Mouse (Mus musculus): ENCODE results near the gene Nsmce1.
A peak's percentile ranks its signal among the peaks of the same experiment; 100 is the strongest.

Gene Nsmce1

DNA sequence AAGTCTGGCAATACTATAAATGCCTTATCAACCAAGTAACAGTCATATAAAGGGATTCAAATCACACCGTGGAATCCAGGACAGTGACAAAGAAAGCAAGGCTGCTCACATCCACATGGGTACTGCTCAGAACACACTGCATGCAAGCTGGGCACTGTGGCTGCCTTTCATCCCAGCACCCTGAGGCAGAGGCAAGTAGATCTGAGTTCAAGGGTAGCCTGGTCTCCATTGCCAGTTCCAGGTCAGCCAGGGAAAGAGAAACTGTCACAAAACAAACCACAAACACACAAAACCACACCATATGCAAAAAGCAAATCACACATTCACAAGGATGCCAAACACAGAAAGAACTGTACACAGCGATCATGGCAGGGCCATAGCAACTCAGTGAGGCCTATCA, 1.8 kb downstream of the Nsmce1 start:
- no peak for DNase-seq

DNA sequence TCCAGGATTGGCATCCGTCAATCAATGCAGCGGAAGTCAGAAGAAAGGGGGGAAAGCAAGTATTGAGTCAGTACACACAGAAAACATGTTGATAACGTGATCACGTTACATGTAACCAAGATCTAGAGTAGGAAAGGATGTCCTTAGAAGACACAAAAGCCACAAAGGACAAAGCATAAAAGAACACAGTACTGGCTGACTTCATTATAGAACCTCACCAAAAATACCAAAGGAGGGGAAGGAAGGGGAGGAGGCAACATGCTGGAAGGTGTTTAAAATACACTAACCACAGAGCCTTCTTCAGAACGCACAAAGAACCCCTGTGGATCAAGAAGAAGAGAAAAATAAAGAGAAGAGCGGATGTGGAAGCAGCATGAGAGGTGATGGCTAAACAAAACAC, 2.7 kb downstream of the Nsmce1 start:
- no peak for DNase-seq

DNA sequence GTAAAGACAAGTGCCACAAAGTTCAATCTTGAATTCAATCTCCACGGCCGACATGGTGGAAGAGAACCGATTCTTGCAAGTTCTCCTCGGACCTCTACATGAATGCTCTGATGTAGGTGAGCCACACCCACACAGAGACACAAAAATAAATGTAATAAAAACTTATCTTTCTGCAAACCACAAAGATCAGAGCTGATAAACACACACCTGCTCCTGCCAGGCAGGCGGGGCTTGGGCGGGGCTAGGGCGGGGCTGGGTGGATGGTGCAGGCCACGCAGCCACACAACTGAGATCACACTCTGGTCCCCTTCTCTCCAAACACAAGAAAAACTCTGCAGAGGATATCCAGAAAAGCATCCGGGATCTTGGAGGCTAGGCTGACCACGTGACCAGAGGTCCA, 4.3 kb downstream of the Nsmce1 start:
- peak; percentile 87 for DNase-seq

DNA sequence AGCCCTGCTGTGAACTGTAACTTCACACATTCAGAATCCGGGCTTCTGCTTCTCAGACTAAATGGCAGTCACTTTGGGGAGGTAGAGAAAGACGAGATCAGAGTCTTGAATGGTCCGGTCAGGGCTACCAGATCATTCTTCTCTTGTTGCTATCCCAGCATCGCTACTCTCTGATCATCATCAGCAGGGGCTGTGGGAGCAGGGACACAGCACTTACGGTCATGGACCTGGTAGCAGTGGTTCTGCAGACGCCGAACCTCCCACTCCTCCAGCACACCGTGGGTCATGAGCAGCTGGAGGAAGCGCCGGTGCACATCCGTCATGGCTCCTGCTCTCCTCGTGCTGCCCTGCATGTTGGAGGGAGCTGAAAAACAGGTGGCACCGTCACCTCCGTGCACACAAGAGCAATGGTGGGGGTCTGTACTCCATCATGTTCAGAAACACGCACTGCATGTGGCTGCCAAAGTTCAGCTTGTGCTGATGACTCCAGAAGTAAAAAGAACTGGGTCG, 5.2 kb downstream of the Nsmce1 start:
- DNase-seq, result no peak

DNA sequence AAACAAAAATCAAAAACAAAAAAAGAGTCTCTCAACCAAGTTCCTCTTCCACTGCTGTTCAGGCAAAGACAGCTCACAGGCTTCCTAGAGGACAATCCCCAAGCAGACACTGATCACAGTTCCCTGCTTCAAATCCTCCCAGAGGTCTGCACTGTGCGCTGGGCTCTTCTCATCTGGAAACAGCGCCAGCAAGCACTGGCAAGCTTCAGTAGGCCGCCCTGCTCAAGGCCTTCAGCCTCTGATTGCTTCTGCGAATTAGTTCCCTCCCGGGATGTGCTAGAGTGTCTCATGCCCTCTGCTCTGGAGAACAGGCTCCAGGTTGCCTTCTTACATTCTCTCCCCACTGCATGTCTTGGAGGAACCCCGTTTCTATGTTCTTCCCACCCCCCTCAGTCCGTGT, 6.6 kb downstream of the Nsmce1 start:
- no peak for DNase-seq

DNA sequence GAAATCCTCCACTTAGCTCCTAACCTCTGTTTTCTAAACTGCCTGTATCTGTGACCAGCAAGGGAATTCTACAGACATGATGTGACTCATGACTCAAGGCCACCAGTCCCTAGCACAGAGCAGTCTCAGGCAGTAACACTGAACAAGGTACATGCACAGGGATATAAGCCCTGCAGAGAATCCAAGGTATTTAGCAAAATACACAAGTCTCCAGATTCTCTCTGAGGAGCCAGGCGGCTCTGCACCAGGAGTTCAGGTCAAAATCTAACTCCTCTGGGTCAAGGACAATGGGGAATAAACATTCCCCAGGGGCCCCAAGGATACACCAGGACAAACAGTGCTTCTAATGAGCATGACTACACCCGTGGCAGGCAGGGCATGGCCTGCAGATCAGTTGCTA, 8.5 kb downstream of the Nsmce1 start:
- no peak for DNase-seq

DNA sequence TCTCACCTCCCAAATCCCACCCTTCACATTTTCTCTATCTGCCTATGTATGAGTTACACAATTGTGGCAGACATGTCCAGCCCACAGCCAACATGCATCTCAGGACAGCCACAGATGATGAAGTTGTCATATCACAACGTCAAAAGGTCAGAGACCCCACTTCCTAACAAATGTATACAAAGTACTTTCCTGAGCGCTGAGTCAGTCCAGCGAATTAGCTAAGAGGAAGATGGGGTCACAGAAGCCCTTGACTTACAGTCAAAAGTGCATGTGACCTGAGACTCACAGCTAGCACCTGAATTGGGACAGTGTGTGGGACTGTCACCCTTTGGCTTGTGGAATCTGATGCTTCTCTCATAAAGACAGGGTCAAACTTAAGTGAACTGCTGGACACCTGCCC, 9.1 kb downstream of the Nsmce1 start:
- no peak for DNase-seq

DNA sequence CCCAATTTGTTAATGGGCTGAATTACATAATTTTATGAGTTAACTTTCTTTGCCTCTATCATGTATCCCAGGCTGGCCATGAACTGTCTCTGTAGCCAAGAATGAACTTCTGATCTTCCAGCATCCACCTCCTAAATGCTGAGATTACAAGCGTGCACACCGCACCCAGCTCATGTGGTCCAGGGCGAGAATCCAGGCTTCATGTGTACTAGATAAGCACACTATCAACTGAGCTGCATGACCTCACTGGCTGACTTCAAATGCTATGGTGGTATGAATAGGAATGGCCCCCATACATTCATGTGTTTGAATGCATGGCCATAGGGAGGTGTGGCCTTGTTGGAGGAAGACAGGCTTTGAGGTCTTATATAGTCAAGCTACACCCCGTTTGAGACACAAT, 10.9 kb downstream of the Nsmce1 start:
- peak; percentile 54 for DNase-seq

DNA sequence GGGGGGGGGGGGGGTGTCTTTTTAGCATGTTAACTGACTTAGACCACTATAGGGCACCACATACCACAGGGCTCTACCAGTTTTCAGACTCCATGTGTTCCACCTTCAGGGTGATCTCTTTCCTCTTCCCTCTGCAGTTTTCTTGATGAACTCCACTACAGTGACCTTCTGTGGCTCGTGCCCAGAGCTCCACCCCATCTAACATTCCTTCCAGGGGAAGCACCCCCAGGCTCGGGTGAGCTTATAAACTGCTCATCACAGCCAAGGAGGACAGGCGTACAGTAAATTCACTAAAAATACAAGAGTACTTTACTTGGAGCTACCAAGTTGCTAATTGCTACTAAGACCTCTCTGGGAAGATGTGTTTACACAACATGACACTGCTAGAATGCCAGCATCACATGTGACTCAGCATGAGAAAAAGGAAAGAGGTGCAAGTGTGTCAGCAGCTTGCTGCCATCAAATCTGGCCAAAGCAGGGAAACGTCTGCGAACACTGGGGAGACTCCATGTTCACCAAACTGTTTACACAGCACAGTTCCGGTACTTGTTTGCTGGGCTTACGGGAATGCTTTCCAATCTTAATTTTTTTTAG, 12.9 kb downstream of the Nsmce1 start:
- peak; percentile 51 for DNase-seq

DNA sequence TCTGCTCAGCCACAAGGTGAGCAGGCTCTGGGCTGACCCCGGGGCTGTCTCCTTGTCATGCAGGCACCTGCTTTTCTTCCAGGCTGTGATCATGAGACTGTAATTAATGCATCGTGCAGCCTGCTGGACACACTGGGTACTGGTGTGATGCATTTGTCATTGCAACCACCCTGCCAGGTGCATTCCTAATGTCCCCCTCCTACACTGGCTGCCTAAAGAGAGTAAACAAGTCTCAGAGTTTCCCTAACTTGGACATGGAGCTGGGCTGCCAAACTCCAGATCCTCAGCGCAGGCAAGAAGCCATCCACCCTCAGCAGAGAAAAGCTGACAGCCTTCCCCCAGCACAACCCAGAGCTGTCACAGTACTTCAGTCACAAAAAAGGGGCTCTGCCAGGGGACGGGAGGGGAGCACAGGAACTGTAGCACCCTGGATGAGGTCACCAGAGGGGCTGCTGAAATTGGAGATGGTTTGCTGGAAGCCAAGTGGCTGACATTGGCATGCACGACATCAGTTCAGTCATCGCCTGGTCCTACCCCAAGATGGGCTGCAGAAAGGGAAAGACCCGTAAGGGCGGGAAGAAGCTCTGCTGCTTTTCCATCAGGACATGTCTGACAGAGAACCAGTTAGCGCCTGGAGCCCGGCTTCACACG, 15.7 kb downstream of the Nsmce1 start:
- DNase-seq, result no peak

DNA sequence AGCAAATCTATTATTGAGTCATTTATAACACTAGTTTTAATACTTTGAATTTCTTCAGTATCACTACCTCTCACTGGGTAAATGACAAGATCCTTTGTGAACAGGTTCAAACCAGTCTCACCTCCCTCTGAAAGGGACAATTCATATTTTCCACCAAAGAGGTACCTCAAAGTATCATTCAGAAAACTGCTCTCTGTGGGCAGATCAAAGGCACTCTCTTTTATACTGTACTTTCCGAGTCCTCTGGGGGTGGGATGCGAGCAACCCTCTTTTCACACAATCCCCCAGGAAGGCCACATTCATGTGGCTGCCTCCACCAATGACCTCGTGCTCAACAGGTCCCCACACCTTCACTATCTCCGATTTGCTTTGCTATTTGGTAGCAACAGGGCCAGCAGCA, 16.9 kb downstream of the Nsmce1 start:
- no peak for DNase-seq

DNA sequence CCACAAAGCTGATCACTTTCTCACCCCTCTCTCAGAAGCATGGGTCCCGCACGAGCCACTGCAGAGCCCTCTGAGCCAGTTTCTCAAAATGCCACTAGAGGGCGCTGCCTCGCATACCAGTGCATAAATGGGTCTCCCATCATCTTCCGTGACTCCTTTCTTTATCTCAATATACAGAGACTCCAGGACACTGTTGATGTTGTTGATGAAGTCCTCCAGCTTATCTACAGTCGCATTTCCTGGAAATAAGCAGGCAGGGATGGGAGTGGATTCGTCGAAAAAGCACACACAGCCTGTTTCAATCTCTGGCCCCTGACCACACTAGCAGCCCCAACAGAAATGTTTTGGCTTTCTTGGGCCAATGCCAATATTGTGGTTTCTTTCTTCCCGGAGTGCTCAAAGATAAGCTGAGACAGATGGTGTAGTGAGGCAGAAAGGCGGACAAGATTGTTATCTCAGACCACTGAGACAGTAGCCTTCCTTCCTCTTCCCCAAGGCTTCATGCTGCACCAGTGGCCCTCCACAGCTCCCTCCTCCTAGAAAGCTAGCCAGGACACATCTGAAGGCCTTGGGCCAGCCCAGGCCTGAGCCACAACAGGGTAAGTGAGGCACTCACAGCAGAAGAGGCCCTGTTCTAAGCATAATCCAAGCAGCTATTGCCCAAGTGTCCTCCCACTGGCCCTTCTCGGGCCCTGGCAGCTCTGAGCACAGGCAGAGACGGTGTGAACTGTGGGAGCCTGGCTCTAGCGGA, 19.2 kb downstream of the Nsmce1 start:
- DNase-seq, result peak; percentile 90

DNA sequence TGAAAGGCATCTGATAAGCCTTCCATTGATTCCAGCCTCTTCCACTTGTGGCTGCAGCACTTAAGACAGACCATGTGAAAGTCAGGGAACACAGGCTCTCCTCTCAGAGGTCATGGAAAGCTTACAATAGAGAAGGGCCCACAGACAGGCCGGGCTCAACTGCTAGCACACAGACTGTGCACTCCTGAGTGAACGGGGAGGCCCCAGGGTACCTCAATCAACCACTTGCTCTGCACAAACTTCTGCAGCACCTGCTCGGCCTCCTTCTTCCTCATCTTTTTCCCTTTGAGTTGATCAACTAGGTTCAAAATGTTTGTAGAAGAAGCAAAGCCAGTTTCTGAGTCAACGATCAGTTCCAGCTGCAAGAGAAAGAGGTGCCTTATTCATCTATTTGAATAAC, 20.5 kb downstream of the Nsmce1 start:
- DNase-seq, result no peak

DNA sequence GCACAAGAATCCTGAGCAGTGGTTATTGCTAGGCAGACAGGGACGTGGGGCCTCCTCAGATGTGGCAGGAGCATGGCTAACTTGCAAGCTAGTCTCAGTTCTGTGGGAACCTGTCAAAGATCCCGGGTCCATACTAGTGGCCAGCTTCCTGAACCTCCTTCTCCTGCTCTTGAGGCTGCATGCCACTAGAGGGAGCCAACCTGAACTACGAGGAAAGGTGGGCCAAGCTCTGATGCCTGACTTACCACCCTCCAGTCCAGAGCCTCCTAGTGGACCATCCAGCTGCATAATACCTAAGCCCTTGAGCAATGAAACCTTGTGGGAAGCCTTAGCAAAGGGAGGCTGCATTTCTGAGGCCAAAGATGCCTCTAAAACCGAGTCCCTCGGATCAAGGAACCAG, 21.5 kb downstream of the Nsmce1 start:
- DNase-seq, result peak; percentile 85

DNA sequence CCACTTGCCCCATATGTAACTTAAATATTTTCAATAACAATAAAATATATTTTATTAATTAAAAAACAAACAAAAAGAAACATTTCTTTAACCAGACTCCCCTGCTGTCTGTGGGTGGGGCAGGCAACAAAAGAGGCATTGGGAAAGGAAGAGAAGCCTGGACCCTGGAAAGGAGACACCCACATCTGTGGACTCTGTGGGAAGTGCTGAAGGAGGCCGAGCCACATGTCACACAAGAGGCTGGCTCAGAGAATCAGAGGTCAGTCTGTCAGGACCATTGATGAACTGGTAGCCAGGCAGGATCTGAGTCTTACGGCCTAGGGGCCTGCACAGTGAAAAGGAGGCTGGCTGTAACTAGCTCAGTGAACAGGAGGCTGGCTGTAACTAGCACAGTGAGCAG, 29.2 kb downstream of the Nsmce1 start:
- DNase-seq, result no peak

DNA sequence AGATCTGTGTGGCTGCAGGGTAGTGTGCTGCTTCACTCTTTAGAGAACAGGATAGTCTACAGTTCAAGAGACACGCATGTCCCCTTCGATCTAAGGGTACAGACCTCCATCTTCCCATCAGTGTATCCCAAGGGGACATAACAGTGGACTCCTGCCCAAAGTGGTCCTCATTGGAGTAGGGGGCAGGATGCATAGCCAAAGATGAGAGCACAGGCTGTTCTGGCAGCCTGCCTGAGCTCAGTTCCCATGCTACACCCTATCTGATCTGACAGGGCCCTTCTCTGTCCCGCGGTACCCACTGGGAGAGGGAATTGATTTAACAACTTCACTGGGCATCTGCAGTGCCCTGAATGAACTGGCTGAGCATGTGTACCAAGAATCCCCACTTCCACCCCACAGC, 37.7 kb downstream of the Nsmce1 start:
- DNase-seq, result no peak

DNA sequence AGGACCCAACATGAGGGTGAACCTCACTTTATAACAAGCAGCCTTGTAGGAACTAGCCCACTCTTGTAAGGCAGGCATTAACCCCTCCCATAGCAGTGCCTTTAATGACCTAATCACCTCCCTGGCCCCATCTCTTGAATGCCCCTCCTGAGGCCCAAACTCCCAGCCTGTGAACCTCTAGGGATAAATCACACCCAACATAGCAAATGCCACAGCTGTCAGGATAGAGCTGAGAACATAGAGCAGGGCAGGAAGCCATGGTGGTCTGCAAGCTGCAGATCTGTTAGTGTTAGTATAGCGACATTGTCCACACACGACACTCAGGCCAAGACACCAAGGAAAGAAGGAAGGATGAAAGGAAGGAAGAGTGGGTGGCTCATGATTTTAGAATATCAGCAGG, 40.3 kb downstream of the Nsmce1 start:
- no peak for DNase-seq

DNA sequence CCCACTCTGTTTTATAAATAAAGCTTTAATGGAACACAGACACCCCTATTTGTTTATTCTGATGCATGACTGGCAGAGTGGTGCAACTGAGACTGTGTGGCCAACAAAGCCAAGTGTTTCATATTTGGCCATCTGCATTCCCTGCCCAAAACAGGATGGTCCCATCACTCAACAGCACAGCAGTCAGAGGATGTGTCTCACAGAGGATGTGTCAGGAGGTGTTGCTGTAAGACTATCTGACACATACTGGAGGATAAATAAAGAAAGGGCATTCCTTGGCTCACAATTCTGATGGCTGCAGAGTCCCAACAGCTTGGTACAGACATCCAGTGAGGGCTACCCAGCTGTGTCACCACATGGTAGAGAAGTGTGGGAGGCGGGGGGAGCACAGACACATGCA, 40.7 kb downstream of the Nsmce1 start:
- DNase-seq, result no peak

DNA sequence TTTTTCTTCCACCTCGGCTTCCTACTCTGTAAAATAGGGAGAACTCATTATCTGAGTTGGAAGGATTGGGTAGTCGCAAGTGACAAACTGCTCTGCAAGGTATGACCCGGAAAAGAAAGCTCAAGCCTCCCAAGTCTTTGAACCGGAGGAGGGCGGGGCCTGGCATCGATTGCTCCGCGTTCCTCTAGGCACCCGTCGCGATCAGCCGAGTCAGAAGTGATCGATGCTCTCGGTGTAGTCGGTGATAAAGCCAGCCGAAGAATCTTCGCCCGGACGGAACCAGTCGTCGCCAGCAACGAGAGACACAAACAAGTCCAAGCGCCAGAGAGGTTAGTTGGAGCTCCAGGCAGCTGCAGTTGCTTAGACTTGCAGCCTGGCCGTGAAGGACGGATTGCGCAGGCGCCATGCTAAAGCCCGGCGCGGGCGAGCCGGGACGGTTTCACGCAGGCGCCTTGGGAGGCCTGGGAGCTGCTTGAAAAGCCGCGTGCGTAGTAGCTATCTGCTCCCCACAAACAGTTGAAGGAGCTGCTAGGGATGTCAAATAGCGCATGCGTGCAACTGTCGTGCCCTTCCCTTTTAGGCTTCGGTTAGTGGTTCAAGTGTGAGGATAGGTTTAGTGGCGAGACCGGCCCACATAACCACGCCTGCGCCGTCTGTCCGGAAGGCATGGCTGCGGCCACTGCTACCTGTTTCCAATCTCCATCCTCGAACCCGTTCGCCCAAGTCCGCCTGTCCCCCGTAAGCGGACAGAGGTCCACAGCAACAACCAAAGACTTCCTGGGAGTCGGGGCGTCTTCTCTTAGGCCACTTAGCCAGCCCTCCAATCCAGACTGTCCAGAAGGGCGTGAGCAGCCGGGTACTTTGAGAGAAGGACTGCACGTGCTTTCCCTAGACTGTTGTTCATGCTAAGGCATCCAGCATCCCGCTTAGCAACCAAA, 46.7 kb downstream of the Nsmce1 start, which contains the start of gene Kdm8:
Gene Kdm8, plus strand, starts transcription at position 213 of the 938 bp plus-strand sequence.
- DNase-seq, result peak; percentile 96

DNA sequence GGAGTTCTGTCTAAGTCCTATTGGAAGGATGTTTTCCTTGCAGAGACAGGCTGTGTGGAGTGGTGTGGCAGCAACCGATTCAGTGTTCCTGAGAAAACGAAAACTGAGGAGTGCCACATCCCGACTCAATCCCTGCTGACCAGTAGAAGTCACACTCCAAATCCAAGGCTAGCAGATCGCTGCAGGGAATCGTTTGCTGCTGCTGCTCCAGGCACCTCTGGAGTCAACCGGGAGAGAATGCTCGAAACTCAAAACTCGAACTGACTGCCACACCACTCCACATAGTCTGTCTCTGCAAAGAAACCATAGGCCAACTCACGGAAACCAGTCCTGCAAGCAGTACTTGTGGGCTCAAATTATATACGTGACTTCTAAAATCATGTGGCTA, 47.3 kb downstream of the Nsmce1 start:
- peak; percentile 10 for DNase-seq

DNA sequence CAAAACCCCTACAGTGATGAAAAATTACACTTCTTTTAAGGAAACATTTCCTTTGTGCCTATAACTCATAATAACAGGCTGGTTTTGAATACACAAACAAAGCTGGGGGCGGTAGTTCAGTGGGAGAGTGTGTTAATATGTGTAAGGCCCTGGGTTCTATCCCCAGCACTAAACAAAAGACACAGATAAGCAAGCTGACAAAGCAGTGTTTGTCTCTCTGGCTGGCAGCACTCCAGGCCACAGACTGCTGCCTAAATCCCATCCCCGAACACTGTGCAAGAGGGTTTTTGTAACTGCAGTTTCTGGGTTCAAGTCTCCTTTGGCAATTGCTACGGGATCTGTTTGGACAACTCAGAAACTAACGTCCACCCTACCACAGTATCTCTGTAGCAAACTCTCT, 49.1 kb downstream of the Nsmce1 start:
- no peak for DNase-seq

DNA sequence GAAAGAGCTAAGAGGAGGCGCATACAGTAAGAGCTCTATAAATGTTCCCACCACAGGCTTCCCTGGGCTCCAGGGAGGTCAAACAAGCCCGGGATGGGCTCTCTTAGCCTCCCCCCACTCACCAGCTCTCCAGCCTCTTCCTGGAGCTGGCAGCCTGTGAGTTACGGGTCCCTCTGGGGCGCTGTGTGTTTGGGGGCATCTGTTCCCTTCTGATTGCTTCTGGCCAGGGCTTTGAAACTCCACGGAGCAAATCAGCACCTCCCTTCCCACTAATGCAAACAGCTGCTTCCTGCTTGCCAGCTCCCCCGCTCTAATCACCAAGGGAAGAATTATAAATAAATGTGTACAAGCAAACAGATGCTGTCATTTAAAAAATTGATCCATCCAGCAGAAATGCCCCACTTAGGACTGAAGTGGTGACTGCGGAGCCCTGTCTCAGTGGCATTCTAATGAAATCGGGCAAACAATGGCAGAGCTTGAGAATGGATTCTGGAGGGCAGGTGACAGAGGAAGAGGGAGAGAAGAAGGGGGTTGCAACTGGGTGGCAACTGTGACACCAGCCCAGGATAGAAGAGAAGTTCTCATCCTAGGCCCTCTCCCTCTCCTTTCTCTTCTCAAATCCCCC, 56.6 kb downstream of the Nsmce1 start:
- no peak for DNase-seq

DNA sequence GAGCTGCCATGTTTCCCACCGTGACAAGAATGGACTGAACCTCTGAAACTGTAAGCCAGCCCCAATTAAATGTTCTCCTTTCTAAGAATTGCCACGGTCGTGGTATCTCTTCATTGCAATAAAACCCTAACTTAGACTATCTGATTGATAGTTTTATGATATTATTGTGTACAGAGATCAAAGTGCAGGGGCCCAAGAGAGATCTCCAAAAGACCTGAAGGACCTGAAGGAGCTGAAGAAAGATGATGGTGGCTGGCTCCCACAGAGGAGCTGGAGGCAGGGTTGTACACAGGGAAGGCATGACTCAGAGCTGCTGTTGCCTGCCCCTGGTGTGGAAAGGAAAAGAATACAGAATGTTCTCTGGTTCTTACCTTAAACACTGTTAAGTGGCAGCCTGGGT, 57.5 kb downstream of the Nsmce1 start:
- no peak for DNase-seq
